Mouse (Mus musculus): ENCODE measurements around the gene Pkn1. TPM values are rescaled to one million over a fixed set of nuclear protein-coding genes. Genes with fewer than 3 reads are reported as not detected.

Gene Pkn1
- polyA plus RNA-seq, 1 experiment from 2014 or later, result 33.1 TPM

DNA sequence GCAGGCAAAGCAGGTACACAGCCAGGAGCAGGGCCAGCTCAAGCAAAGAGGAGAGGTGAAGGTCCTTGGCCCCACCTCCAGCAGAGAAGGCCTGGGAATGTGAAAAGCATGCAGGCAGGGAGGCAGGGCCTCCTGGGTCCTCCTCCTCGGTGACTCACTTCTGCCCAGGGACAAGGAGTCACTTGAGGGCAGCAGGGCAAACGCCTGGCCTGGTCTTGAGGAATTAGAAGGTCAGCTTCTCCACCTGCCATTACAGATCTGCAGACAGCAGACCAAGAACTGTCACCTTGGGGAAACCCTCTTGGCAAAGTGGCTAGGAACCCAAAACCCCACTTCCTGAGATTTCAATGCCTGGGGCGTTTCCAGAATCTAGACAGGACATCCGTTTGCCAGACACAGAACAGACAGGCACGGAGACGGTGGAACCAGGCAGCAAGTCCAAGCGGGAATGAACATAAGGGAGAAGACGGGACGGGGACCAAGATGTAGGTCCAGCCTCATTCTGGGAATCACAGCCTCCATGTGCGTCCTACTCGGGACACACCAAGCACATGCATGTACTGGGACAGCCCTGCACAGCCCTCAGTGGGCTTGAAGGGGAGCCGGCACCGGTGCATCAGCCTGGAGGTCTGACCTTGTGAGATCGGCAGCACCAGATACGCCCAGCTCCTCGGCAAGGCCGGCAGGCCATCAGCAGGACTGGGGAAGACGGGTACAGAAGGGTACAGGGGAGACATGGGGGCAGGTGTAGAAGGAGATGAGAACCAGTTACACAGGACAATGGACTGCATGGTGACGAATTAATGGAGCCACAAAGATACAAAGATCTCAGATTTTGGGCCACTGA is 1.4 kb downstream of the Pkn1 start:
- Histone ChIP-seq H3K4me3 (peak overlapping the region; percentile 80), H3K27me3 (no peaks in the 10 kb centered on the region), H3K9ac (replicated peaks) (peak overlapping the region; percentile 93), H3K9me3 (no peaks in the 10 kb centered on the region), H3K27ac (replicated peaks) (no peak overlapping the region), H3K36me3 (peaks cover under 1% of the 10 kb centered on the region; the same call in 1 of the 2 replicates), H3K4me2 (replicated peaks) (peak overlapping the region; percentile 89), H3K4me1 (peaks cover 23% of the 10 kb centered on the region)
- WGBS, result 58% methylated on average over 19 of the region's 19 CpGs
- ATAC-seq (replicated peaks), result peak; percentile 8; the same call in 1 of the 2 replicates

DNA sequence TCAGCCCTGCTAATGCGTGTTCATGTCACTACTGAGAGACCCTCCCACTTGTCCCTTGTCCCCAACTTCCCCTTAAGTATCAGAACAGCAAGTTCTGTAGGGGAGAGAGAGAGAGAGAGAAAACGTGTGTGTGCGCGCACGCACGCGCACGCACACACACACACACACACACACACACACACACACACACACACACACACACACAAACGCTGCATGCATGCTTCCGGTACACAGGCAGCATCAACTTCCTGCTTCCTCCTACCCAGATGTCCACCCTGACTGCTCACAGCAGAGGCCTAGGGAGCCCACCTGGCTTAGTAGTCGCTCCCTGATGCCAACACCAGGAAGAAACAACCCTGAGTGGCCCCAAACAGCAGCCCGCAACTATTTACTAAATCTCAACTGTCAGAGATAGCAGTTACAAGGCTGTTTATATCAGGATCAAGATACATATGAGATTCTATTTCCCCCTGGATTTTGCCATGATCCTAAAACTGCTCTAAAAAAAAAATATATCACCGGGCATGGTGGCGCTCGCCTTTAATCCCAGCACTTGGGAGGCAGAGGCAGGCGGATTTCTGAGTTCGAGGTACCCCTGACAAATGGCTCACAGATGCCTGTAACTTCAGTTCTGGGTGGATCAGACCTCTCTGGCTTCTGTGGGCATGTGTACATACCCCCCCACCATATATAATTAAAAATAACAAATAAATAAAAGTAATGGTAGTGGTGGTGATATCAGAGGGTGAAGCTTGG is 3.5 kb downstream of the Pkn1 start:
- Histone ChIP-seq H3K4me1 (peaks cover 23% of the 10 kb centered on the region), H3K9me3 (no peaks in the 10 kb centered on the region), H3K27me3 (no peaks in the 10 kb centered on the region), H3K4me3 (no peak overlapping the region), H3K36me3 (peaks cover 21% of the 10 kb centered on the region), H3K27ac (replicated peaks) (no peak overlapping the region), H3K9ac (replicated peaks) (no peak overlapping the region), H3K4me2 (replicated peaks) (no peak overlapping the region)
- ATAC-seq (replicated peaks), result no peak
- 91% methylated on average over 15 of the region's 17 CpGs for WGBS

DNA sequence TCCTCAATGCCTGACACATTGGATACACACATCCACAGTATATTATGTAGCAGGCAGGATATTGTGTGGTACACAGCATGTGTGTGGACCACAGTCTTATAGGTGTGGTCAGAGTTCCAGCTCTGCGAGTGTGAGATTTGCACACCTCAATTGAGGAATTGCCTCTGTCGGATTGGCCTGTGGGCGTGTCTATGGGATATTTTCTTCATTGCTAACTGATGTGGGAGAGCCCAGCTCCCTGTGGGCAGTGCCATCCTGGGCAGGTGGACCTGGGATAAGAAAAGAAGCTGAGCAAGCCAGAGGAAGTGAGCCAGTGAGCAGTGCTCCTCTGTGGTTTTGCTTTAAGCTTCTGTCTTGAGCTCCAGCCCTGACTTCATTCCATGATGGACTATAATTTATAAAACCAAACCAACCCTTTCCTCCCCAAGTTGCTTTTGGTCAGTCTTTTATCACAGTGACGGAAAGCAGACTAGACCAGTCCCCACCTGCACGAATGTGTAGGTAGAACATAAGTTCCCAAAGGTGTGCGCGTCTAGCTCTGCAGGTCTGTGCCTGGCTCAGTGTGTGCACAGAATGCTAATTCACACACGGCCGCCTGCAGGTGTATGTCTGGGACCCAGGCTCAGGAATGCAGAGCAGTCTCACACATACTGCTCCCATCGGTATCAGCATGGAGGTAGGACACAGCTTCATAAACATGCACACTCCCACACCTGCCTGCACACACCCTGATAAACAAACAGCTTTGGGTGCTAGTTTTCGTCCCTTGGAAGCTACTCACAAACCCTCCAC is 4.4 kb downstream of the Pkn1 start:
- Histone ChIP-seq H3K9me3 (no peaks in the 10 kb centered on the region), H3K36me3 (peaks cover 26% of the 10 kb centered on the region), H3K9ac (replicated peaks) (no peak overlapping the region), H3K4me1 (peaks cover 18% of the 10 kb centered on the region), H3K4me3 (no peak overlapping the region), H3K27me3 (no peaks in the 10 kb centered on the region), H3K4me2 (replicated peaks) (no peak overlapping the region), H3K27ac (replicated peaks) (no peak overlapping the region)
- ATAC-seq (replicated peaks), result no peak
- WGBS, result 87% methylated on average over 11 of the region's 11 CpGs

DNA sequence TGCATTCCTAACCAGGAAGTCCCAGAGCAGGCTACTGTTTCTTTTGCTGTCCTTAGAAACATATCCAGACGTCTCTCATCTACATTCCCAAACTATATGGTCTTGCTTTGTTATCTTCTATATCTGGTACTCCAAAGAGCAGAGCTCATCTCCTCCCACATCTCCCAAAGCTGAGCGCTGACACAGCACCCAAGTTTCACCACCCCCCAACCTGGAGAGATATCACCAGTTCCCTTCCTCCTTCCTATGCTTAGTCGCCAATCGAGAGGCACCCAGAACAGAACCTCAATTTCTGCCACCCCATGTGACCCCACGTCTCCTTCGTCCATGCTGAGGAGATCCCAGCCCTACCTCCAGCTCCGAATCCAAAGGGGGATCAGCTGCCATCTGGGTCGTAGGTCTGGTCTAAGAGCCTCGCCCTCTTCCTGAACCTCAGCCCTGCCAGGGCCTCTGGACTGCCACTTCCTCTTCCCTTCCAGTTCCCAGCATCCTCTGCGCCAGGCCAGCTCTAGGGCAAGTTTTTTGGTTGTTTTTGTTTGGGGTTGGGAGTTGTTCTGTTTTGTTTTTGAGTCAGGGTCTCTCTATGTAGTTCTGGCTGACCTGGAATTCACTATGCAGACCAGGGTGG is 5.3 kb downstream of the Pkn1 start:
- 89% methylated on average over 10 of the region's 10 CpGs for WGBS
- Histone ChIP-seq H3K27me3 (no peaks in the 10 kb centered on the region), H3K36me3 (peaks cover 26% of the 10 kb centered on the region), H3K4me1 (peaks cover 15% of the 10 kb centered on the region), H3K4me3 (no peak overlapping the region), H3K9ac (replicated peaks) (no peak overlapping the region), H3K27ac (replicated peaks) (no peak overlapping the region), H3K9me3 (no peaks in the 10 kb centered on the region), H3K4me2 (replicated peaks) (no peak overlapping the region)
- no peak for ATAC-seq (replicated peaks)

DNA sequence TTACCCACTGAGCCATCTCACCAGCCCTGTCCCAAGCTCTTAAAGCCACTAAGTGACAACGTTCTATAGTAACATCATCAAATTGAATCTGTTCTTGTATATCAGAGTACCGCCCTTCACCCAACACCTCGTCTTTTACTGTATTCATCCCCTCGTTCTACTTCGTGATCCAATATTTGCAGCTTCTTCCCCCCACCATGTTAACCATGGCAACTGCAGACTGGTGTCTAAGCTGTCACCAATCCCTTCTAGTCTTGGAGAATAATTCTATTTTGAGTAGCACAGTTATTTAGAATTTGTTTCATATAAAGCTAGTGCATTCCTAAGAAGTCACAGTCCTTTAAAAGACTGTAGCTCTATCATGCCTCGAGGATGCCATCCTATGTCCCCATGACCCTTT is 9.7 kb downstream of the Pkn1 start:
- ATAC-seq (replicated peaks), result no peak
- Histone ChIP-seq H3K4me1 (no peaks in the 10 kb centered on the region), H3K4me3 (no peak overlapping the region), H3K27ac (replicated peaks) (no peak overlapping the region), H3K9me3 (no peaks in the 10 kb centered on the region), H3K27me3 (no peaks in the 10 kb centered on the region), H3K9ac (replicated peaks) (no peak overlapping the region), H3K36me3 (peaks cover 39% of the 10 kb centered on the region), H3K4me2 (replicated peaks) (no peak overlapping the region)
- WGBS, result 88% methylated on average over 6 of the region's 6 CpGs

DNA sequence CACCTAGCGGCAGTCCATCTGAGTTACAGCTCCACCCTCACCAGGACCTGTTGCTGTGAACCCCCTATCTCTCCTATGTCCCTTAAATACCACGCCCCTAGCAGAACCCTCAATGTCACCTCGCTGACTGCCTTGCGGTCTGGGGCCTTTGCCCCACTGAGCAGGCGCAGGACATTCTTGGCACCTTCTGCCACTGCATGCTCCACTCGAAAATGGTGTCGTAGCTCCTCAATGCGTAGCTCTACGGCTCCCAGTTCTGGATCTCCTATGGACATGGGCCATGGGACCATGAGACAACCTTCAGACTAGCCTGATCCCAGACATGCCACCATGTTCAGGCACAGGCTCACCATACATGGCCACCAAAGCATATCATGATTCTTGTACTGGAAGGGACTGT is 14.5 kb downstream of the Pkn1 start:
- WGBS, result 94% methylated on average over 9 of the region's 9 CpGs

DNA sequence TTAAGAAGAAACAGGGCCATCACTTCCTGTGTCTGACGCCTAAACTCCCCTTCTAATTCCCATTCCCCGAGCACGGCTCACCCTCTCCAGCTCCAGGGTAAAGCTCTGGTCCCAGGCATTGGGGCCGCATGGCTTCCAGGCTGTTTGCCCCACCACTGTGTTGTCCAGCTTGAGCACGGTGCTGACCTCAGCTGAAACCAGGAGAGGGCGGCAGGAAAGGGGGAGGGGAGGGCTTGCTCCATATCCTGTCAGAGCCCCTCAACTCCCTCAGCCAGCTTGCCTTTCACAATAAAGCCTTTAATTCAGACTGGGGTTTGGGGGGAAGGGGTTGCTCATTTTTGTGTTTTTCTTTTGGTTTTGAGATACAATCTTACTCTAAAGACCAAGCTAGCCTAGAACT is 17.9 kb downstream of the Pkn1 start:
- no peak for ATAC-seq (replicated peaks)
- Histone ChIP-seq H3K4me1 (no peaks in the 10 kb centered on the region), H3K36me3 (peaks cover 72% of the 10 kb centered on the region), H3K27me3 (no peaks in the 10 kb centered on the region), H3K9me3 (no peaks in the 10 kb centered on the region), H3K9ac (replicated peaks) (no peak overlapping the region), H3K27ac (replicated peaks) (no peak overlapping the region), H3K4me2 (replicated peaks) (no peak overlapping the region), H3K4me3 (no peak overlapping the region)
- WGBS, result 34% methylated on average over 6 of the region's 6 CpGs

More for the DNA sequence above, 14.5 kb downstream of the Pkn1 start:
- H3K4me1 ChIP-seq, result no peaks in the 10 kb centered on the region
- no peak for ATAC-seq (replicated peaks)
- H3K4me2 ChIP-seq (replicated peaks), result no peak overlapping the region
- no peak overlapping the region for H3K27ac ChIP-seq (replicated peaks)
- no peak overlapping the region for H3K9ac ChIP-seq (replicated peaks)
- no peak overlapping the region for H3K4me3 ChIP-seq
- H3K36me3 ChIP-seq, result peaks cover 48% of the 10 kb centered on the region
- H3K27me3 ChIP-seq, result no peaks in the 10 kb centered on the region
- no peaks in the 10 kb centered on the region for H3K9me3 ChIP-seq

DNA sequence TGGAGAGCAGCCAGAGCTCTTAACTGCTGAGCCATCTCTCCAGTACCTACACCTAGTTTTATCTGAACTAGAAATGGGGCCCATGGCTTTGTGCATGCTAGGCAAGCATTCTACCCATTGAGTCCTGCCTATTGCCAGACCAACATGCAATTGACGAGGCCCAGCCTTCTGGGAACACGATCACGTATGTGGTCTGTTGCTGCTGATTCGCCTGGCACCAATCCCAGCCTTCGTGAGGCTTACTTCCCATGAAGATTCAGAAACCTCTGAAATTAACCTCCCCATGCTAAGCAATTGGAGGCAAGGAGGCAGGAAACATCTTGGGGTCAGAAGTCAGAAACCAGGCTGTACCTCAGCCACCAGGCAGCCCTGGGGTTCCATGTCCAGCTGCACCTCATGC is 18.4 kb downstream of the Pkn1 start:
- Histone ChIP-seq H3K4me2 (replicated peaks) (no peak overlapping the region), H3K4me1 (no peaks in the 10 kb centered on the region), H3K27ac (replicated peaks) (no peak overlapping the region), H3K9me3 (no peaks in the 10 kb centered on the region), H3K36me3 (peaks cover 77% of the 10 kb centered on the region), H3K9ac (replicated peaks) (no peak overlapping the region), H3K27me3 (no peaks in the 10 kb centered on the region), H3K4me3 (no peak overlapping the region)
- ATAC-seq (replicated peaks), result no peak
- WGBS, result 79% methylated on average over 5 of the region's 5 CpGs

DNA sequence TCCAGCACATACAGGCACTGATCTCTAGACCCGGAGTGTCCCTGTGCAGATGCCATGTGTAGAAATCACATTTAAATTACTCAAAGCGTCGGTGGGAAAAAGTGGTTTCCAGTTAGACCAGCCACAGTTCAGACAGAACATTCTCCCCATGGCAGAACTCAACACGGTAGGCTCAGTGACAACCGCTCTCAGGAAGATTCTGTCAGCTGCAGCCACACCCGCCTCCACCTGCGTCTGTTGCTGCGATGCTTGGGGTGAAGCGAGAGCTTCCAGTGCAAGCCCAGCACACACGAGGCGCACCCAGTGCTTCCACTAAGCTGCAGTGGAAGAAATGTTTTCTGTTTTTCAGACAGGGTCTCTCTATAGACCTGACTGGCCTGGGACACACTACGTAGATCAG is 19.1 kb downstream of the Pkn1 start:
- Histone ChIP-seq H3K27ac (replicated peaks) (no peak overlapping the region), H3K4me3 (no peak overlapping the region), H3K27me3 (no peaks in the 10 kb centered on the region), H3K9me3 (no peaks in the 10 kb centered on the region), H3K9ac (replicated peaks) (no peak overlapping the region), H3K4me2 (replicated peaks) (no peak overlapping the region), H3K36me3 (peaks cover 74% of the 10 kb centered on the region), H3K4me1 (no peaks in the 10 kb centered on the region)
- no peak for ATAC-seq (replicated peaks)
- WGBS, result 91% methylated on average over 12 of the region's 12 CpGs

DNA sequence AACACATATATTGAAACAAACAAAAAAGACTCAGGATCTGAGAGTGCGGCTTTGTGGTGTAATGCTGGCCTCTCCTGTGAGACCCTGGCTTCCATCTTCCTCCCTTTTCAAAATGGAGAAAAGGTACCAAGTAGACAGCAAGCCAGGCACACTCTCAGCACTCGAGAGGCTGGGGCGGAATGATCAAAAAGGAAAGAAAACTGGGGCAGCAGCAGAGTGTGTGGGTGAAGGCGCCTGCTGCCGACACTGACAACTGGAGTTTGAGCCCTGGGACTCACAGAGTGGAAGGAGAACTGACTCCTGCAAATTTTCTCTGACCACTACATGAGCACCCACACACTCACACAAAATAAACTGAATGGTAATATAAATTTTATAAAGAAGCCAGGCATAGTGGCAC is 24.5 kb downstream of the Pkn1 start:
- 86% methylated on average over 5 of the region's 5 CpGs for WGBS
- Histone ChIP-seq H3K9me3 (no peaks in the 10 kb centered on the region), H3K9ac (replicated peaks) (no peak overlapping the region), H3K27me3 (no peaks in the 10 kb centered on the region), H3K4me3 (no peak overlapping the region), H3K4me2 (replicated peaks) (no peak overlapping the region), H3K36me3 (peaks cover 84% of the 10 kb centered on the region), H3K27ac (replicated peaks) (no peak overlapping the region), H3K4me1 (no peaks in the 10 kb centered on the region)
- ATAC-seq (replicated peaks), result no peak

DNA sequence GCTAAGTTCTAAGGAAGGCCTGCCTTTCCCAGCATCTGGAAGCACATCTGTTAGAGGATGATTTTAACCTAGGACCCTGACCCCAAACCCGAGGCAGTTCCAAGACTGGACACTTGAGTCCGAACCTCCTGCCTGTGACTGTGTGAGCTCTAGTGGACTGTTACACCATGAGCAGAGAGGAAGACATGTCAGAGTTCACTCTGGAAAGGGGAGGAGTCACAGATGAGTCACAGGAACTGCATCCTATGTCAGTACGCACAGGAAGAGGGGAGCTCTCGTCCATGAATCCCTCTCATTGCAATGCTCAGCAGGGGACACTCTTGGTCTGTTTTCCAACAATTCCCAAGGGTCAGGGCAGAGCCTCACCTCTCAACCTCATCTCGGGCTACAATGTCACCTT is 26.0 kb downstream of the Pkn1 start:
- ATAC-seq (replicated peaks), result no peak
- H3K9ac ChIP-seq (replicated peaks), result no peak overlapping the region
- H3K4me2 ChIP-seq (replicated peaks), result no peak overlapping the region
- no peak overlapping the region for H3K27ac ChIP-seq (replicated peaks)
- H3K4me3 ChIP-seq, result no peak overlapping the region
- 67% methylated on average over 5 of the region's 5 CpGs for WGBS
- H3K4me1 ChIP-seq, result peaks cover 9% of the 10 kb centered on the region
- peaks cover 74% of the 10 kb centered on the region for H3K36me3 ChIP-seq
- no peaks in the 10 kb centered on the region for H3K9me3 ChIP-seq
- no peaks in the 10 kb centered on the region for H3K27me3 ChIP-seq
